Mouse (Mus musculus) liver, embryonic 12.5 days (tissue): ENCODE measurements around the gene Gbp2. TPM values are rescaled to one million over a fixed set of nuclear protein-coding genes. Genes with fewer than 3 reads are reported as not detected.
A peak's percentile ranks its signal among the peaks of the same experiment; 100 is the strongest.
"Not testable (repeated sequence)": the region's sequence is repeated elsewhere in the genome, so short reads cannot be mapped to it uniquely, and the experiment has no call there.

Source experiments
- ATAC-seq: fragments of 200-750 bp; cut with Nextera tagmentation; 2 replicates; pipeline ENCODE4 v1.8.0; 2017; ENCODE audit warnings: moderate number of reproducible peaks, mild to moderate bottlenecking, moderate library complexity
- H3K27ac ChIP-seq: fragments of 300-500 bp; sonication (generic); 2 replicates; pipeline ENCODE4 v1.5.1; 2016; ENCODE audit warnings: mild to moderate bottlenecking
- H3K27me3 ChIP-seq: fragments of 300-500 bp; sonication (generic); replicated peaks from 2 replicates; pipeline ENCODE4 v1.6.1; 2016; ENCODE audit warnings: mild to moderate bottlenecking, moderate library complexity
- H3K36me3 ChIP-seq: fragments of 300-500 bp; sonication (generic); 2 replicates; pipeline ENCODE4 v1.6.1; 2016; ENCODE audit warnings: mild to moderate bottlenecking, moderate library complexity
- H3K4me1 ChIP-seq: fragments of 300-500 bp; sonication (generic); 2 replicates; pipeline ENCODE4 v1.6.1; 2016
- H3K4me2 ChIP-seq: fragments of 300-500 bp; sonication (generic); 2 replicates; pipeline ENCODE4 v1.6.1; 2016; ENCODE audit warnings: mild to moderate bottlenecking, moderate library complexity
- H3K4me3 ChIP-seq: fragments of 300-500 bp; sonication (generic); 2 replicates; pipeline ENCODE4 v1.5.1; 2016; ENCODE audit warnings: mild to moderate bottlenecking, moderate library complexity
- H3K9ac ChIP-seq: fragments of 300-500 bp; sonication (generic); 2 replicates; pipeline ENCODE4 v1.6.1; 2016; ENCODE audit warnings: mild to moderate bottlenecking, moderate library complexity
- H3K9me3 ChIP-seq: fragments of 300-500 bp; sonication (generic); replicated peaks from 2 replicates; pipeline ENCODE4 v1.6.1; 2016; ENCODE audit warnings: mild to moderate bottlenecking, moderate library complexity
- WGBS: fragments of 180-500 bp; shearing (Covaris S2); methylation state at CpG from one replicate; pipeline ENCODE4 v1.1.7; 2016; ENCODE audit not compliant: insufficient replicate concordance; 5-methylcytosine and 5-hydroxymethylcytosine counted together
- microRNA-seq: library from miRNA; unstranded; fragments of <30 nt; microRNA quantifications from one replicate; pipeline ENCODE4, GENCODE M21; 2017
- polyA plus RNA-seq: library from polyadenylated mRNA; unstranded; fragments of >200 nt; fragmentation: Nextera tagmentation; extraction: Ambion mirVana; gene quantifications from 2 replicates; pipeline ENCODE4 v1.2.1, GENCODE M21; 2016

The Gbp2 gene
- polyA plus RNA-seq, 1 experiment from 2014 or later = 1.9 TPM

DNA sequence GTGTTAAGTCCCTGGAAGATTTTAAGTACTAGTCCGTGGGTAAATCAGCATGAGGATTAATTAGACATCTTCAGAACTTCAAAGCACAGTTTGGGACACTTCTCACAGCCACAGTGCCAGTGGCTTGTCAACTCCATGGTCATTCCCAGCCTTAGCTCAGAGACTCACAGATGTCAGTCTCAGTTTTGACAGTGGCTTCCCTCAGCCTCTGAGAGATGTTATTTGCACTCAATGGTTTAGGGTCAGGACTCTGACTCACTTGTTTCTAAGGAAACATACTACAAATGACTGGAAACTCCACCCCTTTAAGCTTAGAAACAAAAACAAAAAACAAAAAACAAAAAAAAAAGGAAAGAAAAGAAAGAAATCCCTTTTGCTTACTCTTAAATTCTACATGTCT lies 796 bp upstream of the Gbp2 start:
- 38% methylated on average over 1 of the region's 1 CpGs for WGBS
- peaks cover 6% of the 10 kb centered on the region; the same call in 1 of the 2 replicates for H3K4me1 ChIP-seq
- H3K4me3 ChIP-seq = no peak overlapping the region
- no peak overlapping the region for H3K27ac ChIP-seq
- no peak overlapping the region for H3K9ac ChIP-seq
- no peaks in the 10 kb centered on the region for H3K27me3 ChIP-seq
- no peaks in the 10 kb centered on the region for H3K36me3 ChIP-seq
- no peak for ATAC-seq
- H3K9me3 ChIP-seq = no peaks in the 10 kb centered on the region
- H3K4me2 ChIP-seq = no peak overlapping the region

DNA sequence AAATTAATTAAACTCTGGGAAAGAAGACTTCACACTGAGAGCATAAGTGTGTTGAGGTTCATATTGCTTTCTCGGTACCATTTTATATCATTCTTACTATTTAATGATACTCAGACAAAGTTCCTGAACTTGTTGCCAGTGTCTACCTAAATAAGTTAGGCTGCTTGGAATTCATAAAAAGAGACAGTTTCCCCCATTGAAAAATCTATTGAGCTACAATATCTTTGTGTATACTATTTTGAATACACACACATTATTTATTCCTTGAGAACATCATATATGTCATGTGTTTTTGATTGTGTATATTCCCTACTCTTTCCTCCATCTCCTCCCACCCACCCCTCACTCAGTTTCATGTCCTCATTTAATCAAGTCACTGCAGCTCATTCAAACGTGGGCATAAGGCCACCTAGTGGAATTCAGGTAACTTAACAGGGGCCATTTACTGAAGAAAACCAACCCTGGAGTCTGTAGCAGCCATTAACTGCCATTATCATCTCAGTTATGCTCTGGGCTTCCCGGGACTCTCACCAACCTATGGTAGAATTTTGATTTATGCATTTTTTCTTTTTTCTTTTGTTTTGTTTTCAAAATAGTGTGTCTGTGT lies 657 bp downstream of the Gbp2 start:
- Histone ChIP-seq H3K27me3 (no peaks in the 10 kb centered on the region), H3K9me3 (no peaks in the 10 kb centered on the region), H3K4me2 (peak overlapping the region; percentile 57), H3K36me3 (no peaks in the 10 kb centered on the region), H3K27ac (0 out of 2 replicates have a peak overlapping the region, but pooled peaks have one; percentile 40), H3K4me1 (peaks cover 6% of the 10 kb centered on the region; the same call in 1 of the 2 replicates), H3K4me3 (peak overlapping the region; percentile 41), H3K9ac (no peak overlapping the region)
- ATAC-seq = no peak
- WGBS = 36% methylated on average over 3 of the region's 3 CpGs

DNA sequence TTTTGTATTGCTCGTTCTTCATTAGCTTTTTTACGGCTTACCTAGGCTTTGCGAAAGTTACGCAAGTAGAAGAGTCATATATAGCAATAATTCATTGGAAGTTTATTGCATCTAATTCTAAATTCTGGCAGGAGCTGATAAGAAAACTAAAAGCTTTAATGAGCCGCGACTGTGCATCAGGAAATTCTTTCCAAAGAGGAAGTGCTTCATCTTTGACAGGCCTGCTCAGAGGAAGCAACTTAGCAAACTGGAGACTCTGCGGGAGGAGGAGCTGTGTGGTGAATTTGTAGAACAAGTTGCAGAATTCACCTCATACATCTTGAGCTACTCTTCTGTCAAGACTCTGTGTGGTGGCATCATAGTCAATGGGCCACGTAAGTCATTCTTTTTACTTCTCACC lies 10.0 kb downstream of the Gbp2 start:
- 40% methylated on average over 8 of the region's 8 CpGs for WGBS
- Histone ChIP-seq H3K4me2 (no peak overlapping the region), H3K4me3 (no peak overlapping the region), H3K9ac (no peak overlapping the region), H3K27me3 (no peaks in the 10 kb centered on the region), H3K9me3 (no peaks in the 10 kb centered on the region), H3K4me1 (no peaks in the 10 kb centered on the region), H3K36me3 (no peaks in the 10 kb centered on the region), H3K27ac (no peak overlapping the region)
- ATAC-seq = no peak

DNA sequence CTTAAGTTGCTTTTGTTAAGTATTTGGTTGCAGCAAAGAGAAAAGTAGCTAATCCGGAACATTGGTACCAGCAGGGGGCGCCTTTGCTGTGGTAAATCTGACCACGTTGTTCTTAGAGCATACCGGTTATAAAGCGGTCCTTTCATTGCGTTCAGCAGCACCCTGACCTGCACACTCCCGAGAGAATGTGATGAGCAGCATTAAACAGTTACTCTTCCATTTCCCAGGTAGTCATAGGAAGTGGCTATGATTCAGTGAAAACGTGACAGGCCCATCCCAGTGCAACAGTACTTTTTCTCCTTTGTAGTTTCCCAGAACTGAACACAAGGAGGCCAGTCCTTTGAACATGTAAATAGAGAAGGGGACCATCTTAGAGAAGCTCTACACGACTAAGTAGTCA lies 19.8 kb downstream of the Gbp2 start:
- Histone ChIP-seq H3K4me3 (no peak overlapping the region), H3K36me3 (no peaks in the 10 kb centered on the region), H3K27ac (no peak overlapping the region), H3K4me2 (0 out of 2 replicates have a peak overlapping the region, but pooled peaks have one; percentile 7), H3K27me3 (no peaks in the 10 kb centered on the region), H3K4me1 (no peaks in the 10 kb centered on the region), H3K9me3 (no peaks in the 10 kb centered on the region), H3K9ac (no peak overlapping the region)
- no peak; the same call in 1 of the 2 replicates for ATAC-seq
- 7% methylated on average over 9 of the region's 9 CpGs for WGBS

DNA sequence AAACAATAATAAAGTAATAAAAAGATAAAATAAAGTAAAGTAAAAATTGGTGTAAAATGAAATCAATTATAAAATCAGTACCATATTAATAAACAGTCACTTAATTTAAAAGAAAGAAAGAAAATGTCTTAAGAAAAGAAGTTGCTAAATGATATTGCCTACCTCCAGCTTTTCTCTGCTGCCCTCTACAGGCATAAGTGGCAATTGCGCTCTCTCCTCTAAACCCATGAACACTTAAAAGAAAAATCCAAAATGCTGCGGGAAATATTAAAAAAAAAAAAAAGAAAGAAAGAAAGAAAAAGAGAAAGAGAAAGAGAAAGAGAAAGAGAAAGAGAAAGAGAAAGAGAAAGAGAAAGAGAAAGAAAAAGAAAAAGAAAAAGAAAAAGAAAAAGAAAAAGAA lies 25.5 kb downstream of the Gbp2 start:
- 3% methylated on average over 2 of the region's 2 CpGs for WGBS
- not testable (repeated sequence) for H3K27me3 ChIP-seq, H3K9me3 ChIP-seq, H3K36me3 ChIP-seq, ATAC-seq, H3K27ac ChIP-seq, H3K9ac ChIP-seq, H3K4me2 ChIP-seq, H3K4me1 ChIP-seq, H3K4me3 ChIP-seq

DNA sequence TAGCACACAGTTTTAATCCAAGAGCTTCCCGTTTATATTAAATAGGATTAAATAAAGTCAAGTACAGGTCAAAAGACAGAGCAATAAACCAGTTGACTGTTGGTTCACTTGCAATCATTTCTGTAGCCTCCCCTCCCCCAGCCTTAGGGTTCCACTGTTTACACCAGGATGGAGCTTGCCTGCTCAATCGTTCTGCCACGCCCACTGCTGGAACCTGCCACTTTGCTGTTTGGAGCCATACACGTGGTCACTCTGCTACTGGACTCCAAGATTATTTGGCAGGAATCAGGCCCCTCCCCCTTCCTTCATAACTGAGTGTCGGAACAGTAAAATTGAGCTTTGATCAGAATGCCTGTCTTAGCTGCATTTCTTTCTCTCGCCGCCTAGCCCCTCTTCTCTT lies 27.4 kb downstream of the Gbp2 start:
- ATAC-seq, H3K36me3 ChIP-seq, H3K27ac ChIP-seq, H3K4me1 ChIP-seq, H3K9ac ChIP-seq, H3K4me2 ChIP-seq, H3K27me3 ChIP-seq, H3K4me3 ChIP-seq, H3K9me3 ChIP-seq: not testable (repeated sequence)
- WGBS = 54% methylated on average over 7 of the region's 7 CpGs

DNA sequence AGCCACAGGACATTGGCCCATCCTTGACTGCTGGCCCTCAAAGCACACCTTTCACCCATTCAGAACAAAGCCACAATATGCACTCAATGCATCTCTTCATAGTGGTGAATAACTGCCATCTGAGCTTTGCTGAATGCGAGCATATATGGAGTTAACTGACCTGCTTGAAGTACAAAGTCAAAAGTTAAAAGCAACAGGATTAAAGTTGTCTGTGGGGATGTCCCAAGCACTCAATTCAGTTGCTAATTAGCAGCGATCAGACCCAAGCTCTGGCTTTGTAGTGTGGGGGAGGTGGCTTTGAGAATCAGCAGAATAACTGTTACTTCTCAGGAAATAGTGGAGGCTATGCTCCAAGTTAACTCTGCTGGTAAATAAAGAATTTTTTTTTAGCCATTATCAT lies 29.8 kb downstream of the Gbp2 start:
- Histone ChIP-seq H3K36me3 (no peaks in the 10 kb centered on the region), H3K4me3 (no peak overlapping the region), H3K9ac (no peak overlapping the region), H3K4me1 (no peaks in the 10 kb centered on the region), H3K4me2 (no peak overlapping the region), H3K9me3 (no peaks in the 10 kb centered on the region), H3K27me3 (no peaks in the 10 kb centered on the region), H3K27ac (no peak overlapping the region)
- WGBS = 30% methylated on average over 2 of the region's 2 CpGs
- no peak for ATAC-seq

DNA sequence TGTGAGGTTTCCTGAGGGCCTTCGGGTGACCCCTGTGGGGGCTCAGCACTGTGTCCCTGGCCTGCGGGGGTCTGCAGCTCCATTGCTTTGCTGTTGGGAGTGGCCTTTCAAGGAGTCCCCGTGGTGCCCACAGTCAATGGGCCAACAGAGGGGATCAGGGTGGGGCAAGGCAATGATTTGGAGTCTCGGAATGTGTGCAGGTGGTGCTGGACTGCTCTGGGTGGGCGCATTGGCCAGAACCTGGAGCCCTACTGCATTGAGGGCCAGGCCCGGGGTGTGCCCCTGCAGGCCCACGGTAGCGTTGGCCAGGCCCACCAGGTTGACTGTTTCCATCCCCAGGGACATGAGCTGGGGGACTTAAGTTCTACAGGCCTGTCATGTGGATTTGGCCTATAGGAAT lies 44.3 kb downstream of the Gbp2 start:
- H3K4me3 ChIP-seq = no peak overlapping the region
- 0 out of 2 replicates have a peak, but pooled peaks cover 12% of the 10 kb centered on the region for H3K9me3 ChIP-seq
- H3K27me3 ChIP-seq = no peaks in the 10 kb centered on the region
- no peaks in the 10 kb centered on the region for H3K4me1 ChIP-seq
- H3K36me3 ChIP-seq = no peaks in the 10 kb centered on the region
- H3K9ac ChIP-seq = no peak overlapping the region
- H3K4me2 ChIP-seq = no peak overlapping the region
- ATAC-seq = no peak
- H3K27ac ChIP-seq = no peak overlapping the region
- whole genome bisulfite sequencing = 84% methylated on average over 8 of the region's 8 CpGs

DNA sequence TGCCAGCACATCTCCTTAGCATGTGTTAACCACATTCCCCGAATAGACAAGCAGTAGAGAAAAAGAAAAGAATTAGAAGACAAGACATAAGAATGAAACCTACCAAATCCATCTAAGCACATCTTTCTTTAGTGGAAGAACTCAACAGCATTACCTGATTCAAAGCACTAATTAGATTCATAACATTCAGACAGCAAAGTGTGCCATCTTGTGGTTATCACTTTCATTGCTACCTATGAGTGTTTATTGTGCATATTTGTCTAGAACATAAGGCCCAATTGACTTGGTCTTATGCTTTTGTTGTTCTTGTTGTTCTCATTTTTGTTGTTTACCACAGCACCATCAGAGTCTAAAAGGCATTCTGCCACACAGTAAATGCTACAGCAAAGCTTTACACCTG lies 54.2 kb downstream of the Gbp2 start:
- no peak for ATAC-seq

More for the DNA sequence above, 54.2 kb downstream of the Gbp2 start:
- Histone ChIP-seq H3K27ac (no peak overlapping the region), H3K9me3 (no peaks in the 10 kb centered on the region), H3K27me3 (no peaks in the 10 kb centered on the region), H3K9ac (no peak overlapping the region), H3K4me2 (no peak overlapping the region), H3K36me3 (no peaks in the 10 kb centered on the region), H3K4me1 (no peaks in the 10 kb centered on the region), H3K4me3 (no peak overlapping the region)
- 44% methylated on average over 1 of the region's 1 CpGs for WGBS

Small RNAs within 50 kb of the gene (microRNA-seq; reads per million reads assigned to microRNA genes)
- not detected for gene Mir6381

Other genes with a start within 250 kb of the Gbp2 start
- gene Pdlim5, start 224.9 kb upstream of the Gbp2 start, polyA plus RNA-seq = 15.6 and 16.8 TPM in 2 replicates
- gene Gbp5, start 126.6 kb upstream of the Gbp2 start, polyA plus RNA-seq = 0.17 TPM in 1 of 2 replicates, not detected in the other
- gene Gbp7, start 90.3 kb upstream of the Gbp2 start, polyA plus RNA-seq = 2.1 and 2.4 TPM in 2 replicates
- 0.86 and 0.87 TPM in 2 replicates for gene Gbp3, start 60.6 kb upstream of the Gbp2 start, polyA plus RNA-seq
- not detected in 2 replicates for gene Gbp2b, start 25.8 kb upstream of the Gbp2 start, polyA plus RNA-seq
- 9.5 and 11.0 TPM in 2 replicates for gene Kyat3, start 80.4 kb downstream of the Gbp2 start, polyA plus RNA-seq
- gene Gtf2b, start 144.4 kb downstream of the Gbp2 start, polyA plus RNA-seq = 46.5 and 50.7 TPM in 2 replicates